Mouse (Mus musculus) ES-E14 (cell line): ENCODE results near the gene Hoxd13.

Source experiments
- CHD2 ChIP-seq: IDR thresholded peaks from 2 replicates; pipeline ENCODE4 v1.6.1; 2014; ENCODE audit warnings: mild to moderate bottlenecking, low read depth, low read length, inconsistent platforms
- HCFC1 ChIP-seq: IDR thresholded peaks from 2 replicates; pipeline ENCODE4 v1.6.1; 2012; ENCODE audit warnings: low read length, inconsistent platforms, borderline replicate concordance; ENCODE audit not compliant: insufficient read depth
- MAFK ChIP-seq: IDR thresholded peaks from 2 replicates; pipeline ENCODE4 v1.6.1; 2014; ENCODE audit warnings: mild to moderate bottlenecking, low read depth, low read length, inconsistent platforms; ENCODE audit not compliant: insufficient read depth
- ZC3H11A ChIP-seq: IDR thresholded peaks from 2 replicates; pipeline ENCODE4 v1.6.1; 2012; ENCODE audit warnings: low read depth, mild to moderate bottlenecking, inconsistent platforms, low read length, borderline replicate concordance
- ZNF384 ChIP-seq: IDR thresholded peaks from 2 replicates; pipeline ENCODE4 v1.6.1; 2012; ENCODE audit warnings: low read depth, low read length, inconsistent platforms

DNA sequence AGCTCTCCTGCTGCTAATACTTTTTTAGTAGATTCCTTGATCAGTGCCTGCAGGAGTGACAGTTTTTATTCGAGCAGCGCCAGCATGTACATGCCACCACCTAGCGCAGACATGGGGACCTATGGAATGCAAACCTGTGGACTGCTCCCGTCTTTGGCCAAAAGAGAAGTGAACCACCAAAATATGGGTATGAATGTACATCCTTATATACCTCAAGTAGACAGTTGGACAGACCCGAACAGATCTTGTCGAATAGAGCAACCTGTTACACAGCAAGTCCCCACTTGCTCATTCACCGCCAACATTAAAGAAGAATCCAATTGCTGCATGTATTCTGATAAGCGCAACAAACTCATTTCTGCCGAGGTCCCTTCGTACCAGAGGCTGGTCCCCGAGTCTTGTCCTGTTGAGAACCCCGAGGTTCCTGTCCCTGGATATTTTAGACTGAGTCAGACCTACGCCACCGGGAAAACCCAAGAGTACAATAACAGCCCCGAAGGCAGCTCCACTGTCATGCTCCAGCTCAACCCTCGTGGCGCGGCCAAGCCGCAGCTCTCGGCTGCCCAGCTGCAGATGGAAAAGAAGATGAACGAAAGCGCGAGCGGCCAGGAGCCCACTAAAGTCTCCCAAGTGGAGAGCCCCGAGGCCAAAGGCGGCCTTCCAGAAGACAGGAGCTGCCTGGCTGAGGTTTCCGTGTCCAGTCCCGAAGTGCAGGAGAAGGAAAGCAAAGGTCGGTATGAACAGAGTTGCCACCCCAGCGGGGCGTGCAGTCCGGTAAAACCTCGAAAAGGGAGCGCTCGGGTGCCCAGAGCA lies 24.1 kb downstream of the Hoxd13 start:
- no peak for TF ChIP-seq ZC3H11A
- TF ChIP-seq HCFC1, result no peak
- TF ChIP-seq MAFK, result no peak
- TF ChIP-seq CHD2, result no peak
- no peak for TF ChIP-seq ZNF384
